Mouse (Mus musculus) kidney, adult 2 months (tissue): Measurements from ENCODE around the gene Insm1. TPM values are rescaled to one million over a fixed set of nuclear protein-coding genes. Genes with fewer than 3 reads are reported as not detected.

Experiments
- DNase-seq: peaks from one replicate; pipeline ENCODE4 v3.0.0; 2021
- H3K27ac ChIP-seq: fragments of 200-500 bp; 2 replicates; pipeline ENCODE4 v1.5.1; 2012; ENCODE audit warnings: low read depth, low read length, control low read depth, inconsistent platforms; ENCODE audit not compliant: insufficient read depth
- H3K27me3 ChIP-seq: fragments of 200-500 bp; replicated peaks from 2 replicates; pipeline ENCODE4 v1.6.1; 2012; ENCODE audit warnings: mild to moderate bottlenecking, moderate library complexity, low read length, inconsistent platforms; ENCODE audit not compliant: control insufficient read depth, insufficient read depth
- H3K36me3 ChIP-seq: fragments of 200-500 bp; 2 replicates; pipeline ENCODE4 v1.6.1; 2012; ENCODE audit warnings: mild to moderate bottlenecking, moderate library complexity, low read length, inconsistent platforms; ENCODE audit not compliant: control insufficient read depth, insufficient read depth
- H3K4me1 ChIP-seq: fragments of 200-500 bp; 2 replicates; pipeline ENCODE4 v1.6.1; 2011; ENCODE audit warnings: low read length; ENCODE audit not compliant: control insufficient read depth, insufficient read depth
- H3K4me3 ChIP-seq: fragments of 200-500 bp; 2 replicates; pipeline ENCODE4 v1.5.1; 2011; ENCODE audit warnings: mild to moderate bottlenecking, low read depth, low read length, control low read depth; ENCODE audit not compliant: insufficient read depth
- CTCF ChIP-seq: fragments of 200-500 bp; conservative IDR thresholded peaks from 2 replicates; pipeline ENCODE4 v1.5.1; 2011; ENCODE audit warnings: low read depth, mild to moderate bottlenecking, control low read depth, low read length, moderate library complexity, mixed read lengths; ENCODE audit not compliant: insufficient read depth, insufficient read length
- POLR2A ChIP-seq: fragments of 200-500 bp; IDR thresholded peaks from one replicate; pipeline ENCODE4 v1.6.1; 2011; ENCODE audit warnings: low read depth, low read length, control low read depth
- WGBS: fragments of 180-500 bp; shearing (Covaris S2); methylation state at CpG from one replicate; pipeline ENCODE4 v1.1.7; 2018; 5-methylcytosine and 5-hydroxymethylcytosine counted together
- polyA plus RNA-seq: library from polyadenylated mRNA; depleted of rRNA; stranded (reverse); fragments of >200 nt; gene quantifications from 2 replicates; pipeline ENCODE4 v1.2.3, GENCODE M21; 2012

The Insm1 gene
- polyA plus RNA-seq, 1 experiment = 0.17 TPM

DNA sequence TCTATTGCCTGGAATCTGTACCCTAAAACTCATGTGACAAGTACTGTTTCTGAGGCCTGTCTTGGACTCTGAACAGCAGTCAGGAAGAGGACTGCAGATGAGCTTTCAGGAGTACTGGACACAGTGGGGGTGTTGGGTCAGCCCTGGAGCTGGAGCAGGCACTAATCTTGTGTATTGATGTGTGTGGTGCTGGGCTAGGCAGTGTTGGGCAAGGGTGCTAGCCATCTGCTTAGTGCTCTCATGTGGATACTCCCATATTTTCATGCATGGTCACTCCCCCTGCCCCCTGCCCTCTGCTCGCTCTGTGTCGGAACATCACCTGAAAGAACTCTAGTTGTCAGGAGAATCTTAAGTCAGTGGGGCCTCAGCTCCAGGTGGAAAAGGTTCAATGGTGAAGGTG, 22.3 kb downstream of the Insm1 start:
- H3K4me1 ChIP-seq = no peaks in the 10 kb centered on the region
- no peak overlapping the region for H3K27ac ChIP-seq
- TF ChIP-seq POLR2A (no peak), CTCF (no peak)
- no peak for DNase-seq
- no peak overlapping the region for H3K4me3 ChIP-seq
- 95% methylated on average over 2 of the region's 2 CpGs for WGBS
- no peaks in the 10 kb centered on the region for H3K36me3 ChIP-seq
- H3K27me3 ChIP-seq = no peaks in the 10 kb centered on the region

DNA sequence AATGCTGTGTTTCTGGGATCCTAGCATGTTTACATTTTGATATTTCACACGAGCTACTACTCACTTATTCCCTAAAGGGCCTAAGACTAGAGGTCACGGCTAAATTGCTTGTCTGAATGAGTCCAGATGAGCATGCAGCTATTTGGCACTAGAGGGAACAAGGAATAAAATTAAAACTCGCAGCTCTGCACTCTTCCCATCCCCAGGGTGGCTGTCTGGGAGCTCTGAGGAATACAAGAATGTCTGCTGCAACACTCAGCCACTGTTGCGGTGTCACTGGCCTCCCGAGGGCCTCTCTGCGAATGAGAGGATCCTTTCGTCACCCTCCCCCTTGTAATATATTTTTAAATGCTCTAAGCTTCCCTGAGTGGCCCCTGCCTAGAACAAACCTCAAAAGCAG, 23.7 kb downstream of the Insm1 start:
- DNase-seq = no peak
- no peaks in the 10 kb centered on the region for H3K27me3 ChIP-seq
- H3K36me3 ChIP-seq = no peaks in the 10 kb centered on the region
- no peak overlapping the region for H3K4me3 ChIP-seq
- 79% methylated on average over 7 of the region's 7 CpGs for WGBS
- no peak overlapping the region for H3K27ac ChIP-seq
- TF ChIP-seq CTCF (no peak), POLR2A (no peak)
- no peaks in the 10 kb centered on the region for H3K4me1 ChIP-seq

DNA sequence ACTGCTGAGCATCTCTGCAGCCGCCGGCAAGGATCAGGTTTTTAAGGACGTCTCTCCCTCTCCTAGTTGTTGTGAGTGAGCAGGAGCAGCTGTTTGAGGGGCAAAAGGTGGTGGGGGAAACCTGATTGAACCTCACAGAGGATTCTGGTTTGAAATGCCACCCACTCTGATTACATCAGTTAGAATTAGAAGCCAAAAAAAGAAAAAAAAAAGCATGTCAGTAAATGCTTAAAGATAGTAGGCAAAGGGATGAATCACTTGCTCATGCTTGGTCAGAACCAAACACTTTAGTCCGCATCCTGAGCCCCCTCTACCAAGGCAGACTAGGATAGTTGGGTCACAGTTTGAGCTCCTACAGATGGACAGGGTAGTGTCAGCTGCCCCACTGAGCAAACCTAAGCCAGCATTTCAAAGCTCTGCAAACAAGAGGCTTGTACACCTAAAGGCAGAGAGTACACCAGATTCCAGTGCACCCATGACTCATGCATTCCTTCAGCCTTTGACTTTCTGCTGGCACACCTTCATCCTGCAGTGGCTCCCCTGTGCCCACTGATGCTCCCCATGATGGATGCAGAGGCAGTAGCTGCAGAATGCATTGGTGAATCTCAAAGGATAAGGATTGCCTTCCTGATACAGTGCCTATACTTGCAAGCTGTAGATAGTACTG, 24.8 kb downstream of the Insm1 start:
- no peak for TF ChIP-seq CTCF
- no peak for TF ChIP-seq POLR2A
- WGBS = 78% methylated on average over 4 of the region's 4 CpGs
- H3K4me3 ChIP-seq = no peak overlapping the region
- H3K36me3 ChIP-seq = no peaks in the 10 kb centered on the region
- no peaks in the 10 kb centered on the region for H3K27me3 ChIP-seq
- DNase-seq = no peak
- H3K4me1 ChIP-seq = no peaks in the 10 kb centered on the region
- H3K27ac ChIP-seq = no peak overlapping the region

DNA sequence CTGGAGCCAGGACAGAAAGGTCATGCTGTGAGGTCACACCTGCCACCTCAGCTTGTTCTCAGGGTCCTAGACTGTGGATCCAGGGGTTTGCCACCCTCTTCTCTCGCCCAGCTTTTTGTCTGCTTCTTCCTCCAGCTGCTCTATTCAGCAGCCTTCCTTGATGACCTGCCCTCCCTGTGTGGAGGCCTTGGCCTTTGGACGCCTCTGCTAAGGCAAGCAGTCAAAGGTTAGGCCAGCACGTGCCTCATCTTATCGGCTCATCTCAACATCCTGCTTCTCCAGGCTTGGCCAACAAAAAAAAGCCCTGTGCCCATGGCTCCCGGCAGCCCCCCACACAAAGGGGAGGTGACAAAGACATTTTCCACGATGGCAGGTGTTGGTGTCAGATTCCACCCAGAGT, 25.9 kb downstream of the Insm1 start:
- no peak for DNase-seq
- 40% methylated on average over 6 of the region's 6 CpGs for WGBS
- TF ChIP-seq CTCF = no peak
- no peak for TF ChIP-seq POLR2A
- Histone ChIP-seq H3K4me3 (no peak overlapping the region), H3K4me1 (no peaks in the 10 kb centered on the region), H3K36me3 (no peaks in the 10 kb centered on the region), H3K27me3 (no peaks in the 10 kb centered on the region), H3K27ac (no peak overlapping the region)

DNA sequence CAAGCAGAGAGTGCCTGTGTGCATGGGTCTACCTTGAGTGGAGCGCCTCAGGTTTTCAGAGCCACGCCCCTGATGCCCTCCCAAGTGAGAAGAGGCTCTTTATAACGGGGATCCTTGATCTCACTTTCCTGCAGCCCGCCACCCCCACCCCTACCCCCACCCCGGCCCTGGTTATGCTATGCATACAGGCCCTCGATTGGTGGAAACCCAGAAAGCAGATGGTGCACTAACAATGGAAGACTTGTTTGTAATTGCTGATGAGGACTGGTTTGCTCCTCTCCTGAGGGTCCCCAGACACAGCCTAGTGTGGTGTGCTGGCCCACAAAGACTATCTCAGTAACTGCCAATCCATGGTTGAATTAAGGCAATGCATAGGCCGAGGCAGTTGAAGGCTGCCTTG, 27.3 kb downstream of the Insm1 start:
- no peak for TF ChIP-seq CTCF
- TF ChIP-seq POLR2A = no peak
- Histone ChIP-seq H3K36me3 (no peaks in the 10 kb centered on the region), H3K27me3 (no peaks in the 10 kb centered on the region), H3K4me3 (no peak overlapping the region), H3K4me1 (no peaks in the 10 kb centered on the region), H3K27ac (no peak overlapping the region)
- no peak for DNase-seq
- WGBS = 97% methylated on average over 7 of the region's 7 CpGs

DNA sequence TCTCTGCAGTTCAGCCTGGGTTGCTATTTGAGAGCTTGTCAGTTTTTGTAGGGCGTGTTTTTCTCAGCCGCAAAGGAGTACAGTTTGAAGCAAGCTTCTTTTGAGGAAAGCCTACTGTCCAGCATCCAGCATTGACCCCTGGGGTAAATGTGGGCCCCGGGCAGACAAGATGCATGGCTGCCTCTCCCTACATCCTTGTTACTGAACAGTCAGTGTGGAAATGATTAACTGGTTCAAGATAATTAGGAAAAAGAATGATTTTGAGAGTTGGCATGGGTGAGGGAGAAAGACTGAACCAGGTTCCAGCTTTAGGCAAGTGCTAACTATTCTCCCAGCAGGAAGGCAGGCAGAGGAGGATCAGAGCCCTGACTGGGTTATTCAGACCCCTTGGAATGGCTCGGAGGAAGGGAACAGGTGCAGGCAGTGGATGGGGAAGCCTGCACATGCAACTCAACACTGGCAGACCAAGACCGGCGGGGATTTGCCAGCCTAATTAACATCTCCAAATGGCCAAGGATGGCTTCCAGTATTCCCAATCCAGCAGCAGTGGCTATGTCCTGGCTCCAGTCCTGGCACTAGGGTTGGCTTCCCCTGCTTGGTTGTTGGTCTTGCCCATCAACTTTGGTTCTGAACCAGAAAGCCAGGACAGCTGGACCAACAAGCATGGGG, 28.6 kb downstream of the Insm1 start:
- Histone ChIP-seq H3K36me3 (no peaks in the 10 kb centered on the region), H3K4me3 (no peak overlapping the region), H3K4me1 (no peaks in the 10 kb centered on the region), H3K27me3 (no peaks in the 10 kb centered on the region), H3K27ac (no peak overlapping the region)
- TF ChIP-seq POLR2A (no peak), CTCF (no peak)
- WGBS = 56% methylated on average over 6 of the region's 6 CpGs
- peak; percentile 5 for DNase-seq

DNA sequence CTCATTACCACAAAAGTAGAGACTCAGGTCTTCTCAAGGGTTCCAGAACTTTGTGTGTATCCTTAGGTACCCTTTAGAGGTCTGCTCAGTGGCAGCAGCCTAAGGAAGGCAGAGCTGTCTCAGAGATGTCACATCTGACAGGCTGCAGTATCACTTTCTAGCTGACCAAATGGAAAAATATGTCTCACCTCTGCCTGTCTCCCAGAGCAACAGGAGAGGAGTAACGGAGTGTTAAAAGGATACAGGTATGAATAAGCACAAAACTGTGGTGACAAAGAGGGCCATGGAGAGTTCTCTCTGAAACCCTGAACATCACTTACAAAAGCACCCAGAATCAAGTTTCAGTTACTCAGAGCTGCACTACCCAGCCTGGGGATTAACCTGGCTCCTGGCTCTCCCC, 32.7 kb downstream of the Insm1 start:
- Histone ChIP-seq H3K27me3 (no peaks in the 10 kb centered on the region), H3K27ac (no peak overlapping the region), H3K4me1 (no peaks in the 10 kb centered on the region), H3K4me3 (no peak overlapping the region), H3K36me3 (no peaks in the 10 kb centered on the region)
- DNase-seq = no peak
- no peak for TF ChIP-seq CTCF
- no peak for TF ChIP-seq POLR2A
- 89% methylated on average over 1 of the region's 1 CpGs for WGBS
